Mouse (Mus musculus) olfactory bulb, adult 2 months (tissue): Measurements from ENCODE around the gene Gnas.

ENCODE experiments used
- CTCF ChIP-seq: fragments of 200-500 bp; IDR thresholded peaks from 2 replicates; pipeline ENCODE4 v1.5.1; 2012; ENCODE audit warnings: low read depth, mild to moderate bottlenecking, low read length, moderate library complexity; ENCODE audit not compliant: insufficient read depth
- POLR2A ChIP-seq: fragments of 200-500 bp; IDR thresholded peaks from 2 replicates; pipeline ENCODE4 v1.6.1; 2012; ENCODE audit warnings: mild to moderate bottlenecking, low read depth, low read length, moderate library complexity; ENCODE audit not compliant: insufficient read depth

DNA sequence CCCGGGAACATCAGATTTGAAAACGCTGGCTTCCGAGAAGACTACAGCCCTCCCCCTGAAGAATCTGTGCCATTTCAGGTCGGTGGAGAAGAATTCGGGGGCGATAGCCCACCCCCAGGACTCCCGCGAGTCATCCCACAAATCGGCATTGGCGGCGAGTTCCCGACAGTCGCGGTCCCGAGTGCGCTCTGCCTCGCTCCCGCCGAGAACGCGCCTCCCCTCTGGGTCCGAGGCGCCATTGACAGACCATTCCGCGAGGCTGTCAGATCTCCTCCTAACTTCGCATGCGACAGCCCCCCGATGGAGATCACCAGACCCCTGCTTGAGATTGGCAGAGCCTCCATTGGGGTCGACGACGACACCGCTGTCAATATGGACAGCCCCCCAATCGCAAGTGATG is 14.4 kb downstream of the Gnas start:
- TF ChIP-seq POLR2A, result no peak
- no peak for TF ChIP-seq CTCF
